ENCODE assay signal across 9 mouse cellular contexts in the genomic region with DNA sequence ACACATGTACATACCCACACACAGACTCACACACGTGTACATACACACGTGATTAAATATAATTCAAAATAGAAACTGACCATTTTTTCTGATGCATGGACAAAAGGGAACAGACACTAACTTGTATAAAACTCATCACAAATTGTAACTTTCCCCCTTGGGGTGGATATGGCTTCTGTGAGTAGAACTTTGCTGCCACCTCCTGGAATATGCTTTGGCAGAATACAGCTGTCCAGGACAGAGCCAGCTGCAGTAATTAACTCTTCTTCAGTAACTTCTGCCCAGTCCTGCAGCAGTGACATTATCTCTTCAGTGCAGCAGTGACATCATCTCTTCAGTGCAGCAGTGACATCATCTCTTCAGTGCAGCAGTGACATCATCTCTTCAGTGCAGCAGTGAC. TPM values are rescaled to one million over a fixed set of nuclear protein-coding genes. Genes with fewer than 3 reads are reported as not detected.
DNase-seq lines count a peak whose midpoint lies in the region; ATAC-seq lines count a peak whose summit lies in the region.
"Had no signal": no experiment of that assay in that cellular context is flagged by ENCODE, and none has a peak within 500 bp of the region (broad histone marks: within the 10 kb centered on the region; RNA-seq: fewer than 3 reads in every experiment).

No protein-coding gene starts in this region.

- H3K4me3 ChIP-seq in neural tube, embryonic 11.5 days (ENCODE audit: low read depth, low read length), result no peak overlapping the region

- H3K36me3 ChIP-seq in neural tube, embryonic 11.5 days (ENCODE audit: control insufficient read depth, insufficient read depth, low read length), result no peaks in the 10 kb centered on the region

- H3K9ac ChIP-seq in neural tube, embryonic 11.5 days (ENCODE audit: low read length), result no peak overlapping the region

- 72% methylated on average over 2 of the region's 2 CpGs for WGBS in neural tube, embryonic 11.5 days

- no peak for ATAC-seq in neural tube, embryonic 11.5 days (ENCODE audit: insufficient read depth, low FRiP score, low TSS enrichment)

- H3K27ac ChIP-seq in neural tube, embryonic 11.5 days (ENCODE audit: low read depth, low read length), result no peak overlapping the region

- peak; percentile 37 for DNase-seq in adrenal gland, postnatal 10 days
- DNase-seq in adrenal gland, adult 18-20 months (ENCODE audit: low spot score in 2 of 2), result no peak
- DNase-seq in left cerebral cortex, adult 18-20 months (ENCODE audit: low spot score in 2 of 2), result peak; percentile 13 to 14
- no peak for DNase-seq in left cerebral cortex, postnatal 10 days (ENCODE audit: extremely low spot score in 1 of 2, low spot score in 2 of 2)
- peak; percentile 43 for DNase-seq in embryo, embryonic 10 days (ENCODE audit: low spot score)
- peak; percentile 29 to 37 for DNase-seq in kidney, postnatal 4 days
- peak; percentile 16 for DNase-seq in neural tube, embryonic 11.5 days (ENCODE audit: low spot score)
- no peak for DNase-seq in right cerebral cortex, postnatal 10 days (ENCODE audit: low spot score in 2 of 2)

- no peaks in the 10 kb centered on the region for H3K27me3 ChIP-seq in neural tube, embryonic 11.5 days (ENCODE audit: control insufficient read depth, insufficient read depth, low read length)

- no peaks in the 10 kb centered on the region for H3K9me3 ChIP-seq in neural tube, embryonic 11.5 days (ENCODE audit: control insufficient read depth, low read length)

- intact Hi-C loops in left cerebral cortex, postnatal 10 days (cut with DNase I), result no loop called here

- no peaks in the 10 kb centered on the region for H3K4me1 ChIP-seq in neural tube, embryonic 11.5 days (ENCODE audit: control insufficient read depth, insufficient read depth, low read length)

- no peak overlapping the region for H3K4me2 ChIP-seq in neural tube, embryonic 11.5 days (ENCODE audit: low read depth)

RNA-seq across cellular contexts. Expression of gene Odaph, which starts 15.7 kb away (rescaled TPM):
- total RNA-seq in adrenal gland, postnatal 10 days (2021), result not detected
- not detected for total RNA-seq in adrenal gland, adult 18-20 months (2021)
- not detected for total RNA-seq in left cerebral cortex, adult 18-20 months (2021)
- not detected for total RNA-seq in left cerebral cortex, postnatal 10 days (2021)
- polyA plus RNA-seq in neural tube, embryonic 11.5 days (2014; fragmentation: Nextera tagmentation; extraction: Ambion mirVana), result not detected in 2 replicates
- polyA plus RNA-seq: C2C12 had no signal

RNA-seq across cellular contexts. Expression of gene Rchy1, which starts 40.1 kb away (rescaled TPM):
- 10 to 100 TPM; 50.8 to 51.7 TPM for total RNA-seq in adrenal gland, postnatal 10 days (2021)
- total RNA-seq in adrenal gland, adult 18-20 months (2021), result 10 to 100 TPM; 48.0 to 66.3 TPM
- total RNA-seq in left cerebral cortex, adult 18-20 months (2021), result 10 to 100 TPM; 39.9 to 41.1 TPM
- total RNA-seq in left cerebral cortex, postnatal 10 days (2021), result 10 to 100 TPM; 37.8 to 42.0 TPM
- polyA plus RNA-seq in neural tube, embryonic 11.5 days (2014; fragmentation: Nextera tagmentation; extraction: Ambion mirVana), result 44.8 and 50.4 TPM in 2 replicates

RNA-seq across cellular contexts. Expression of gene Cdkl2, which starts 40.7 kb away (rescaled TPM):
- 1 to 10 TPM; 5.4 to 6.0 TPM for total RNA-seq in adrenal gland, postnatal 10 days (2021)
- total RNA-seq in adrenal gland, adult 18-20 months (2021), result 1 to 10 TPM; 6.2 to 8.5 TPM
- 10 to 100 TPM; 36.4 to 37.4 TPM for total RNA-seq in left cerebral cortex, adult 18-20 months (2021)
- total RNA-seq in left cerebral cortex, postnatal 10 days (2021), result 10 to 100 TPM; 91.8 to 96.6 TPM
- 0.93 TPM in 2 replicates for polyA plus RNA-seq in neural tube, embryonic 11.5 days (2014; fragmentation: Nextera tagmentation; extraction: Ambion mirVana)

Comparison
In these comparisons a context has a peak if more than half of its experiments do, and no peak if none do; other contexts are left out.
1. DNase-seq: peak in adrenal gland, postnatal 10 days (single experiment), left cerebral cortex, adult 18-20 months (2 of 2), embryo, embryonic 10 days (single experiment), kidney, postnatal 4 days (2 of 2) and neural tube, embryonic 11.5 days (single experiment); none in adrenal gland, adult 18-20 months (0 of 2), left cerebral cortex, postnatal 10 days (0 of 2) and right cerebral cortex, postnatal 10 days (0 of 2).